Mouse (Mus musculus): ENCODE results near the gene Gm28047. TPM values are rescaled to one million over a fixed set of nuclear protein-coding genes. Genes with fewer than 3 reads are reported as not detected.
"Not testable (repeated sequence)": the region's sequence is repeated elsewhere in the genome, so short reads cannot be mapped to it uniquely, and the experiment has no call there.

The Gm28047 gene
- polyA plus RNA-seq, 1 experiment from 2014 or later = not detected

DNA sequence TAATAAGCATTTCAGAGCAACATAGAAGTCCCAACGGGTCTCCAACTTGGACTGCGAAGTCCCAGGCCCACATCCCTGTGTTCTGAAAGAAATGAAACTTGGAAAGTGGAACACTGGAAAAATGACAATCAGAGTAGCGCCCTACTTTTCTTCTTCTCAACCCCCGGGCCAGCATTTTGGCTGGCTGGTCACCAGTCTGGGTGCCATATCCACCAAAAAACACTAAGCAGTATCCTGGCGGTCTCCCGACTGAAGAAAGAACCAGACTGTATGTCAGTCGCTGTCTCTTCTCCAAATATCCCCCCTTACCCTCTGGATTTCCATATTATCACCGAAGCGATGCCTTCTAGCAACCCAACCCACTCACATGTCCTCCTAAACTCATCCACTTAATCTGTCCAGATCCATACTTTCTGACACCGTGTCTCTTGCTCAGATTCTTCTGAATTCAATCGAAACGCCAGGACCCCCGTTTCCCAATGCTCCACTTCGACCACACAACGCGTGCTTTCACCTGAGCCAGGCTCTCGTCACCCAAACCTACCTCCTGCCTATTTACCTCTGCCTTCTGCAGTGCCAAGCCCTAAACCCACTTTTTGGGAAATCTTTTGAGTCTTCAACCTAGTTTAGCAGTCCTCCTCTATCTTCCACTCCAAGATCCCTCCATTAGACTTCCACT lies 437 bp downstream of the Gm28047 start:
- Histone ChIP-seq H3K4me2 (replicated peaks) (peak overlapping the region; percentile 83), H3K27ac (no peak overlapping the region), H3K9me3 (ENCODE audit: control insufficient read depth, low read length) (no peaks in the 10 kb centered on the region), H3K9ac (peak overlapping the region; percentile 69), H3K36me3 (replicated peaks; ENCODE audit: control insufficient read depth, insufficient read depth) (no peaks in the 10 kb centered on the region), H3K27me3 (ENCODE audit: control insufficient read depth, insufficient read depth, low read length) (no peaks in the 10 kb centered on the region), H3K4me1 (replicated peaks; ENCODE audit: control insufficient read depth, insufficient read depth, low read length) (peaks cover 10% of the 10 kb centered on the region), H3K4me3 (replicated peaks; ENCODE audit: low read length) (peak overlapping the region; percentile 60)
- ATAC-seq (ENCODE audit: low FRiP score) (no peak), DNase-seq (ENCODE audit: low spot score) (no peak)
- 2% methylated on average over 17 of the region's 17 CpGs for WGBS

DNA sequence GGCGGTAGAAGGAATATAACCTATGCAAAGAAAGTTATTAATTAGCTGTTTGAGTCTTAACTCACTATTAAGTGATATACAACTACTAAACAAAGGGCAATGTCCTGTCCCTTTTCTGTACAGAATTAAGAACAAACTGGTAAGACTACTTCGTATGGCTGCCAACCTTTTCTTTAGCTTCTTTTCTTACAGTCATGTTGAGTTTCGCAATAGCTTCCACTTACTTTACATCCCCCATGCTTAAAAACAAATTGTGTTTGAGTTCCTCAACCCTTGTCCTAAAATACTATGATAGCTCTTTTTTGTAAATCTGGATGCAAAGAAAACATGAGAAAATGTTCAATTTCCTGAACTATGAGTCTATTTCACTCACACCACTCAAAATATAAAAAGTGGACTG lies 1.7 kb downstream of the Gm28047 start:
- Histone ChIP-seq H3K4me3 (replicated peaks; ENCODE audit: low read length) (no peak overlapping the region), H3K9ac (no peak overlapping the region), H3K4me2 (replicated peaks) (no peak overlapping the region), H3K4me1 (replicated peaks; ENCODE audit: control insufficient read depth, insufficient read depth, low read length) (peaks cover 10% of the 10 kb centered on the region), H3K9me3 (ENCODE audit: control insufficient read depth, low read length) (no peaks in the 10 kb centered on the region), H3K27me3 (ENCODE audit: control insufficient read depth, insufficient read depth, low read length) (no peaks in the 10 kb centered on the region), H3K27ac (no peak overlapping the region), H3K36me3 (replicated peaks; ENCODE audit: control insufficient read depth, insufficient read depth) (no peaks in the 10 kb centered on the region)
- ATAC-seq (ENCODE audit: low FRiP score) = no peak
- WGBS = 93% methylated on average over 3 of the region's 3 CpGs
- no peak for DNase-seq (ENCODE audit: low spot score)

DNA sequence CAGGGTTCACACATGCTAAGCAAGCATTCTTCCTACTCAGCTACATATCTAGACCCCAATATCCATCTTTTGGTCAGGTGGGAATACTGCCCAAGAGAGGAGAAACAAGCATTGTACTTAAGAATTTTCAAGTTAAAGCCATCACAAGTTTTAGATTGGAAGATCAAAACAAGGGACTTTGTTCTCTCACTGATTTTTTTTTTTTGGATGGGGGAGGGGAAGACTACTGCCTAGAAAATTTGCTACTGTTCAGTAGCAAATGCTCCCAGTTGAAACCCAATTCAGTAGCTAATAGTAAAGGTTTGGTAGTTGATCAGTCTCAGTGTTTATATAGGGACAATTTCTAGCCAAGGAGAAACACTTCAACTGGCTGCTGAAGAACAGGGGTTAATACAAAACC lies 2.3 kb downstream of the Gm28047 start:
- no peak for ATAC-seq (ENCODE audit: low FRiP score)
- H3K27ac ChIP-seq = no peak overlapping the region
- H3K9me3 ChIP-seq (ENCODE audit: control insufficient read depth, low read length) = no peaks in the 10 kb centered on the region
- H3K4me1 ChIP-seq (replicated peaks; ENCODE audit: control insufficient read depth, insufficient read depth, low read length) = peaks cover 10% of the 10 kb centered on the region
- no peak overlapping the region for H3K4me2 ChIP-seq (replicated peaks)
- H3K27me3 ChIP-seq (ENCODE audit: control insufficient read depth, insufficient read depth, low read length) = no peaks in the 10 kb centered on the region
- no peak overlapping the region for H3K4me3 ChIP-seq (replicated peaks; ENCODE audit: low read length)
- no peak overlapping the region for H3K9ac ChIP-seq
- DNase-seq (ENCODE audit: low spot score) = no peak
- no peaks in the 10 kb centered on the region for H3K36me3 ChIP-seq (replicated peaks; ENCODE audit: control insufficient read depth, insufficient read depth)

DNA sequence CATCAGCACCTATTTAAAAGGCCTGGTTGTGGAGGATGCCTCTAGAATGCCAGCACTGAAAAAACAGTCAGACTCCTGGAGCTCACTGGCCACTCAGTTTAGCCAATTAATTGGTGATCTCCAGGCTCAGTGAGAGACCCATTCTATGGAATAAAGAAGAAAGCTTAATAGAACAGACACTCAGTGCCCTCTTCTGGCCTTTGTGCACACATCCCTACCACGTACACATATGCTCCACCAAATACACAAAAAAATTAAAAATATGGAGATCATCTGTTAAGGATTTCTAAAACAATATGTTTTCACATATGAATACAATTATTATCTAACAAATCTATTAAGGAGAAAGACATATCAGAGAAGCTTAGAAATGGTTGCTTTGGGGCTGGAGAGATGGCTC lies 4.1 kb downstream of the Gm28047 start:
- DNase-seq (ENCODE audit: low spot score) (no peak), ATAC-seq (ENCODE audit: low FRiP score) (no peak)
- Histone ChIP-seq H3K27ac (no peak overlapping the region), H3K36me3 (replicated peaks; ENCODE audit: control insufficient read depth, insufficient read depth) (no peaks in the 10 kb centered on the region), H3K27me3 (ENCODE audit: control insufficient read depth, insufficient read depth, low read length) (no peaks in the 10 kb centered on the region), H3K4me1 (replicated peaks; ENCODE audit: control insufficient read depth, insufficient read depth, low read length) (peaks cover 7% of the 10 kb centered on the region), H3K4me3 (replicated peaks; ENCODE audit: low read length) (no peak overlapping the region), H3K9ac (no peak overlapping the region), H3K9me3 (ENCODE audit: control insufficient read depth, low read length) (no peaks in the 10 kb centered on the region), H3K4me2 (replicated peaks) (no peak overlapping the region)
- WGBS = 85% methylated on average over 1 of the region's 1 CpGs

DNA sequence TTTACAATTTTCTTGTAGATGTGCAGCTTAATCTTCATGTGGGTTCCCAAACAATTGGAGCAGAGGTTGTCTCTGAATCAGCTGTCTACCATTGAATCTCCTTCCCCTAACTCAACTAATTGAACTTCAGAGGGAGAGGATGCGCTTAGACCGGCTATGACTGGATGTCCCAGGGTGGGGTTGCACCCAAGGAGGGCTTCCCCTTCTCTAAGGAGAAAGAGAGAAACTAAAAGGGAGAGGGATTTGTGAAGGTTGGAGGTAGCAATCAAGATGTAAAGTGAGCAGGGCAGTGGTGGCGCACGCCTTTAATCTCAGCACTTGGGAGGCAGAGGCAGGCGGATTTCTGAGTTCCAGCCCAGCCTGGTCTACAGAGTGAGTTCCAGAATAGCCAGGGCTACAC lies 5.4 kb downstream of the Gm28047 start:
- no peak for DNase-seq (ENCODE audit: low spot score)
- Histone ChIP-seq H3K4me3 (replicated peaks; ENCODE audit: low read length) (no peak overlapping the region), H3K4me1 (replicated peaks; ENCODE audit: control insufficient read depth, insufficient read depth, low read length) (peaks cover 5% of the 10 kb centered on the region), H3K36me3 (replicated peaks; ENCODE audit: control insufficient read depth, insufficient read depth) (no peaks in the 10 kb centered on the region), H3K4me2 (replicated peaks) (no peak overlapping the region), H3K9ac (no peak overlapping the region), H3K9me3 (ENCODE audit: control insufficient read depth, low read length) (no peaks in the 10 kb centered on the region), H3K27me3 (ENCODE audit: control insufficient read depth, insufficient read depth, low read length) (no peaks in the 10 kb centered on the region), H3K27ac (no peak overlapping the region)
- WGBS = 97% methylated on average over 5 of the region's 5 CpGs
- no peak for ATAC-seq (ENCODE audit: low FRiP score)

DNA sequence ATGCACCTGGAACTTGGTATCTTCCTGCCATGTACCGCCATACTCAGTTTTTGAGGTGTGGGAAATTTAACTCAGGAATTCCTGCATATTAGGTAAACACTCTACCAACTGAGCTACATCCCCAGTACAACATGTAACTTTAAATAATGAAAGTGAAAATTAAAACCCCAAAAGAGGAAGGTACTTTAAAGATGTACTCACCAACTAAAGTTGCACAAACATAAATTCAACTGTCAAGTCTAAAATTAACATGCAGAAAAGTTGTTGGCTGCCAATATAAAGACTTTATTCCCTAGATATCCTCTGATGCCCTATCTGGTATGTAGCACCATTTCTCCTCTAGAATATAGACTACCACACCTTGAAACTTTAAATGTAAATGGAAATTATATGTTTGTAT lies 7.2 kb downstream of the Gm28047 start:
- H3K4me3 ChIP-seq (replicated peaks; ENCODE audit: low read length) = no peak overlapping the region
- no peaks in the 10 kb centered on the region for H3K36me3 ChIP-seq (replicated peaks; ENCODE audit: control insufficient read depth, insufficient read depth)
- no peak overlapping the region for H3K27ac ChIP-seq
- H3K27me3 ChIP-seq (ENCODE audit: control insufficient read depth, insufficient read depth, low read length) = no peaks in the 10 kb centered on the region
- no peak overlapping the region for H3K9ac ChIP-seq
- 88% methylated on average over 1 of the region's 1 CpGs for WGBS
- no peaks in the 10 kb centered on the region for H3K4me1 ChIP-seq (replicated peaks; ENCODE audit: control insufficient read depth, insufficient read depth, low read length)
- H3K9me3 ChIP-seq (ENCODE audit: control insufficient read depth, low read length) = no peaks in the 10 kb centered on the region
- DNase-seq (ENCODE audit: low spot score) (no peak), ATAC-seq (ENCODE audit: low FRiP score) (no peak)
- H3K4me2 ChIP-seq (replicated peaks) = no peak overlapping the region

DNA sequence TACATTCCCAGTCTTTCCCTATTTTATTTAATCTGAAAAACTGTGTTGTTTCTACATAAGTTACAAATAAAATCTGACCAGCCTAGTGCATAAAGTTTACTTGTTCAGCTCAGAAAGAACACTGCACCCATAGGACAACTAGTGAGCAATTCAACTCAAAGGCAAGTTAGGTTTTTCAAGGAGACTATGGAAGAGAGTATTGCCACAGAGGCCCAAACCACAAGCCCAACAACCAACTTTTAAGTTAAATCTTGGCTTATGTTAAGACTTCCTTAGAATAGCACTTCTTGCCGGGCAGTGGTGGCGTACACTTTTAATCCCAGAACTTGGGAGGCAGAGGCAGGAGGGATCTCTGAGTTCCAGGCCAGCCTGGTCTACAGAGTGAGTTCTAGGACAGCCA lies 8.7 kb downstream of the Gm28047 start:
- Histone ChIP-seq H3K4me1 (replicated peaks; ENCODE audit: control insufficient read depth, insufficient read depth, low read length) (no peaks in the 10 kb centered on the region), H3K4me3 (replicated peaks; ENCODE audit: low read length) (no peak overlapping the region), H3K27ac (no peak overlapping the region), H3K9me3 (ENCODE audit: control insufficient read depth, low read length) (no peaks in the 10 kb centered on the region), H3K27me3 (ENCODE audit: control insufficient read depth, insufficient read depth, low read length) (no peaks in the 10 kb centered on the region), H3K9ac (no peak overlapping the region), H3K36me3 (replicated peaks; ENCODE audit: control insufficient read depth, insufficient read depth) (no peaks in the 10 kb centered on the region), H3K4me2 (replicated peaks) (no peak overlapping the region)
- whole genome bisulfite sequencing = 94% methylated on average over 2 of the region's 2 CpGs
- ATAC-seq (ENCODE audit: low FRiP score) (no peak), DNase-seq (ENCODE audit: low spot score) (no peak)

DNA sequence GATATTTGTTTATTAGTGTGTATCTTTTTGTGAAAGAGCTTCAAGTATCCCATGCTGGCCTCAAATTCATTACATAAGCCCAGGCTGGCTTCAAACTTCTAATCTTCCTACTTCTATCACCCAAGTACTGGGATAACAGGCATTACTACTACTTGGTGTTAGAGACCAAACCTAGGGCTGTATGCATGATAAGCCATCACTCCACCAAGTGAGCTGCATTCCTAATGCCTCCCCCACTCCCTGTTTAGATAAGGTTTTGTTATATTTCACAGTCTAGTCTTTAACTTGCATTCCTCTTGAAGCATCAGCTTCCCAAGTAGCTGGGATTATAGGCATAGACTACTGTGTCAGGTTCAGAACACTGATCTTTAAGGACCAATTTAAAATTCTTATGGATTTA lies 10.6 kb downstream of the Gm28047 start:
- DNase-seq (ENCODE audit: low spot score) = no peak
- H3K4me3 ChIP-seq (replicated peaks; ENCODE audit: low read length) = no peak overlapping the region
- no peaks in the 10 kb centered on the region for H3K27me3 ChIP-seq (ENCODE audit: control insufficient read depth, insufficient read depth, low read length)
- ATAC-seq (ENCODE audit: low FRiP score) = no peak
- H3K4me2 ChIP-seq (replicated peaks) = no peak overlapping the region
- H3K9me3 ChIP-seq (ENCODE audit: control insufficient read depth, low read length) = no peaks in the 10 kb centered on the region
- no peaks in the 10 kb centered on the region for H3K36me3 ChIP-seq (replicated peaks; ENCODE audit: control insufficient read depth, insufficient read depth)
- no peak overlapping the region for H3K27ac ChIP-seq
- H3K9ac ChIP-seq = no peak overlapping the region
- H3K4me1 ChIP-seq (replicated peaks; ENCODE audit: control insufficient read depth, insufficient read depth, low read length) = no peaks in the 10 kb centered on the region

DNA sequence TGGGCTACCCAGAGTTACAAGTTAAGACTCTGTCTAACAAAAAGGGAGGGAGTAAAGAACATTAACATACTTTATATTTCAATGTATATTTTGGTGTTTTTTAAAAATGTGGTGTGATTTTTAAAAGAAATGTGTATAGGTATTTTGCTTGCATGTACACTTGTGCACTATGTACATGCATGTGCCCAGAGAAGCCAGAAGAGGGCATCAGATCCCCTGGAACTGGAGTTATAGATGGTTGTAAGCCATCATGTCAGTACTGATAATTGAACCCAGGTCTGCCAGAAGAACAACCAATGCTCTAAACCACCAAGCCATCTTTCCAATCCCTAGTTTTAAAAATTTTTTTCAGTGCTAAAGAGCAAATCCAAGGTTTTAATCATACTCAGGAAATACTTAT lies 11.9 kb downstream of the Gm28047 start:
- no peak overlapping the region for H3K4me2 ChIP-seq (replicated peaks)
- no peaks in the 10 kb centered on the region for H3K36me3 ChIP-seq (replicated peaks; ENCODE audit: control insufficient read depth, insufficient read depth)
- H3K27me3 ChIP-seq (ENCODE audit: control insufficient read depth, insufficient read depth, low read length) = no peaks in the 10 kb centered on the region
- no peaks in the 10 kb centered on the region for H3K4me1 ChIP-seq (replicated peaks; ENCODE audit: control insufficient read depth, insufficient read depth, low read length)
- no peak overlapping the region for H3K4me3 ChIP-seq (replicated peaks; ENCODE audit: low read length)
- H3K9me3 ChIP-seq (ENCODE audit: control insufficient read depth, low read length) = no peaks in the 10 kb centered on the region
- no peak for DNase-seq (ENCODE audit: low spot score)
- H3K27ac ChIP-seq = no peak overlapping the region
- ATAC-seq (ENCODE audit: low FRiP score) = no peak
- H3K9ac ChIP-seq = no peak overlapping the region

DNA sequence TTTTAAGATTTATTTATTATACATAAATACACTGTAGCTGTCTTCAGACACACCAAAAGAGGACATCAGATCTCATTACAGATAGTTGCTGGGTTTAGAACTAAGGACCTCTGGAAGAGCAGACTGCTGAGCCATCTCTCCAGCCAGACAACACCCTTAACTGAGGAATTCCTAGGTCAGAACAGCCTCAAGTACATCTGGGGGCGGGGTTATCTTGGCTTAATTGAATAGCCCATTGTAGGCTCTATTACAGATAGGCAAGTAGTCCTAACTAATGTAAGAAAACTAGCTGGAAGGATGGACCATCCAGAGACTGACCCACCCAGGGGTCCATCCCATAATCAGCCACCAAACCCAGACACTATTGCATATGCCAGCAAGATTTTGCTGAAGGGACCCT lies 16.3 kb downstream of the Gm28047 start:
- H3K4me1 ChIP-seq (replicated peaks; ENCODE audit: control insufficient read depth, insufficient read depth, low read length); H3K4me2 ChIP-seq (replicated peaks); DNase-seq (ENCODE audit: low spot score); H3K9me3 ChIP-seq (ENCODE audit: control insufficient read depth, low read length); H3K27me3 ChIP-seq (ENCODE audit: control insufficient read depth, insufficient read depth, low read length); ATAC-seq (ENCODE audit: low FRiP score); H3K36me3 ChIP-seq (replicated peaks; ENCODE audit: control insufficient read depth, insufficient read depth); H3K27ac ChIP-seq; H3K4me3 ChIP-seq (replicated peaks; ENCODE audit: low read length); H3K9ac ChIP-seq: not testable (repeated sequence)
- WGBS = 77% methylated on average over 1 of the region's 1 CpGs
